Mouse (Mus musculus) B cell, adult 2 months (primary cell): ENCODE results near the gene Gtf3c6.

Experiments
- DNase-seq, 2 experiments: peaks; one replicate each; pipeline ENCODE4 v3.0.0; 2022

Gtf3c6 gene

DNA sequence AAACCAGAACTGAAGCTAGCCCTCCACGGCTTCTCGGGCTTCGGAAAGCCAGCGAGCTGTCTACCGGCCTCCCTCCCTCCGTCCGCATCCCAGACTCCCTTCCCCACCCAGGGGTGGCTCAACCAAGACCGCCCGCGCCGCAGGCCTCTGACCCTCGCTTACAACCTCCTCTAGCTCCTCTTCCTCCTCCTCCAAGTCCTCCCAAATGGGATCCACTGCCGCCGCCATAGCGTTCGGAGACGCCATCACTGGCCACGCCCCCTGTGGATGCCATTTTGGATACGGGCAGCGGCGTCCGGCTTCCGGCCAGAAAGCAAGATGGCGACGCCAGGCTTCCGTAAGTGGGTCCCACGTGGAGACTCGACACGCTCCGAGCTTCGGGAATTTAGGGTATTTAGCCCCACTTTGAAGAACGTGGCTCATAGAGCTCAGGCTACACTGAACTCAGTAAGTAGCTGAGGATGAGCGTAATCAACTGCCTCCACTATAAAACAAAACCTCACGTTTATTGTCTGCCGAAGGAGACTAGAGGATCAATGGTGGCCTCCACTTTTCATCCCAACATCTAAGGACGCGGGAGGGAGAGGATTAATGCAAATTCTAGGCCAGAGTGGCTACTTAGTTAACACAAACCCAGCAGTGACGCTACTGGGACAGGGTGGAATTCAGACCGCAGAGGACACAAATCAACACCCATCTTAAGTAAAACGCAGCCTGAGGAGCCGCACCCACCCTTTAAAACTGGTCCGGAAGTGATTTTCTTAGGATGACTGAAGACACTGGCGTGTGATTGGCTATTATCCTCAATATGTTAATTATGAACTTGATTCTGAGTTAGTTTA, at the start of gene Gtf3c6:
Gene Gtf3c6 (minus strand): TSS at position 695 of the 842 bp plus-strand sequence.
- peak; percentile 95 for DNase-seq

DNA sequence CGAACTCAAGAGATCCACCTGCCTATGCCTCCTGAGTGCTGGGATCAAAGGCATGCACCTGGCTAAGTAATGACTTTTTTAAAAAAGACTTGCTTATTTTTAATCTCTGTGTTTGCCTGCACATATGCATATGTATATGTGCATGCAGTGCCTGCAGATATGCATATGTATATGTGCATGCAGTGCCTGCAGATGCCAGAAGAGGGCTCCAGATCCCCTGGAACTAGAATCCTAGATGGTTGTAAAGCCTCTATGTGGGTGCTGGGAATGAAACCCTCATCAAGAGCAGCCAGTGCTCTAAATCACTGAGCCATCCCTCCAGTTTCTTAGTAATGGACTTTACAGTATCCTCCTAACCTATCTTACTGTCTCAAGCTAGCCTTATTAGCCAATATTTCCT, 48.1 kb upstream of the Gtf3c6 start:
- DNase-seq, result no peak

DNA sequence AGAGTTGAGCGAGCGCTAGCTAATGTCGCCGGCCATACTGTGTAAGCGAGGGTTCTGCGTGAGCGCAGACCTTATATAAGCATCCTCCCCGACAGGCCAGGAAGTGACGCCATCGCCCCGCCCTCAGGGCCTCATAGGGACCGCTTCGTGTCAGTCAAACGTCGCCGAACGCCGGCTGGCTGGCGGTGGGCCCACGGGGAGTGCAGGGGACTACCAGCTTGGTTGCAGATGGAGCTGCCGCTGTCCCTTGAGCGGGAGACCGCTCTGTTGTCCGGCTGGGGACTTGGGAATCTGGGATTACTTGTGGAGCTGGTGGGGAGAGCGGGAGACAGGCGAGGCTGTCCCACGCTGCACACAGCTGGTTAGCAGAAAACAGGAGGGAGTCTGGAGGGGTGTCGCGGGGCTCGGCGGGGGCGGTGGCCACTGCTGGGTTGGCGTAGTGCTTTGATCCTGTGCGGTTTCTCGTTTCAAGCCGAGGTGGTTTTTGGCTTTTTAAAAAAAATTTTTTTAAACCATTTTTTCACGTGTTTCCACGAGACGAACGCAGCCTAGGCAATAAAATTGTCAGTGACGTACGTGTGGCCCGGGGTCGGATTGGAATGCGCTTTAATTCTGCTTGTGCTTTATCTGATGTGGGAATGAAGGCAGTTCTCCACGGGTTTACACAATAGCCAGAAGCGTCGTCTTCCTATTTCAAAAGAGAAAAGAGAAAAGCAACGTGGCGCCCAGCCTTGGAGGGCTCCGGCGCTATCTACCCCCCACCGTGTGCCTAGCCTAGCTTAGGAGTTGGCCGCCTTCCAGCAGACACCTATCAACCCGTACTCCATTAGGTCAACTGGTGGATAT, 44.5 kb upstream of the Gtf3c6 start, which contains the start of gene Amd1:
Gene Amd1 (minus strand): TSS at position 47 of the 846 bp plus-strand sequence.
- peak; percentile 99 to 100 for DNase-seq

DNA sequence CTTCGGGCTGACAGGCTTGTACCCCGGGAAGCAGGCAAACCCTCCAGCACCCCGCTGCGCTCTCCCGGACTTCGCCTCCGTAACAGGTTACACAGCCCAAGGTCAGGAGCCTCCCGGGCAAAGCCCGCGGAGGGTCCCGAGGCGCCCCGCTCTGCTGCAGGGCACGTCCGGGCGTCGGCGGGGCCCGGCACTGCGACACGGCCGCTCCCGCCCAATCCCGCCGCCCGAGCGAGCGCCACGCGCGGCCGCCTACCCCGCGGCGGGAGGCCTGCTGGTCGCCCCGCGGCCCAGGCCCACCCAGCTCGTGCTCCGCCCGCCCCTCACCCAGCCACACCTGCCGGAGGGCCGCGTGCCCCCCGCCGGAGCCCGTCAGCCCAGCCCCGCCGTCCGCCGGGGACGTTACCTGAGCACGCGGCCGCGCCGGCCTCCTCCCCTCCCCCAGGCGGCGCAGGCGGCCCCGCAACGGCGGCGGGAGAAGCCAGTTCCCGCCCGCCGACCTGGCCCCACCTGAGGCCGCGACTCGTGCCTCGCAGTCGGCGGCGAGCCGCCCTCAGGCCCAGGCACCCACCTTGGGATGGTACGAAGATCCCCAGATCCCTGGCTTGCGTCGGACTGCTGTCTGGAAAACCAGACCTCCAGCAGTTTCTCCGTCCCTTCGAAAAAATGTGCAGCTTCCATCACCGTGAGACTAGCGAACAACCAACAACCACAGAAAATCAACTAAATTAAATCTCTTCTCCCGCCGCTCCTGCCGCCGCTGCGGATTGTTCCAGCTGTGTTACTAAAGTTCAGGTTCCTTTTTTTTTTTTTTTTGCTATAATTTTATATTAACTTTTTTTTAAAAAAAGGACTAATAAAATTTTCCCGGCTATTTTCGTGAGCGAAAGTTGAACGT, 43.5 kb upstream of the Gtf3c6 start:
- peak; percentile 68 to 75 for DNase-seq

DNA sequence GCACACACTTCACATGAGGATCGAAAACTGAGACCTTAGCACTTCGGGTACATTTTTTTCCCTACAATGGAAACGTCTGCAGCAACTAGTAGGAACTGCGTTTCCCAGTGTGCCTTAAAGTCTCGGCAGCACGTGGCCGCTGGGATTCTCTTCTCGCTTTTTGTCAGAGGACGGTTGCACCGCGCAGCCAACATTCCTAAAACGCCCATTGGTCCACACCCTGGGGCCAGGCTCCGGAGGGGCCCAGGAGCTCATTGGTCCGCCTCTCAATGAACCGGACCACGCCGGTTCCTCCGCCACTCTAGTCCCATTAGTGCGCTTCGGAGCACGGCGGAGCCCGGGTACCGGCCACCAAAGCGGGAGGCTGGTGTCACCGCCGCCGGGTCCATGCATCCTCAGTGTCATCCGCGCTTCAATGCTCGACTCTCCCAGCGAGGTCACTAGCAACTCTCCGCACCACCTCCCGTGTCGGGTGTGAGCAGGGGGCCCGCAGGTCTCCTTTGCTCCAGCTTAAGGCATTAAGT, 42.8 kb upstream of the Gtf3c6 start:
- DNase-seq, result peak; percentile 60 to 63

DNA sequence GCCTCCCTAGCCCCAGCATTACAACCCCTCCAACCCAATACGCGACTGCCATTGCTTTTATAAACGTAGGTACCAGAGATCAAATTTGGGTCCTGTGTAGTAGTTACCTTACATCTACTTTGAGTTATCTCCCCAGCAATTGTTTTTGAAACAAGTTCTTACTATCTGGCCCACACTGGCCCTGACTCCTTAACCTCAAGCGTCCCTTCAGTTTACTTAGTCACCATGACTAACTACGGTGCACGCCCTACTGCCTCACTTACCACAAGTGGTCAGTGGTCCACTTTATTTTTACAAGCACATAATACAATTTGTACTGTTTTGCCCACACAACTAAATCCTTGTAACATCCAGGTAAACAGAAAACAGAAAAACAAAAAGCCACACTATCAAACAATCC, 34.7 kb upstream of the Gtf3c6 start:
- no peak for DNase-seq

DNA sequence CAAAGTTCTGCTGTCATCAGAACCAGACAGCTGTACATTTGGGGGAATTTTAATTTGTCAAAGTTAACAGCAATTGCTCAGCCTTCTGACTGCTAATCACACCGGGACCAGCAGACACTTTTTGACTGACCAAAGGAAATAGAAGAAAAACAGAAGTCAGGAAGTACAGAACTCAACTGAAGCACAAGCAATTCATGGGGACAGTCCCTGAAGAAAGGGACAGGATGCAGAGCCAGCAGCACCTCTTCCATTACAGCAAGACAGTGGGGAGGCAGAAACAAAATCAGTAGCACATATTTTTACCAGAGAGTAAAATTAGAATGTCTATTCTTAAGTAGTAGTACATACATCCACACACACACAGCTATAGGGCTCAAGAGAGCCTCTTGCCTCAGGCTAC, 28.9 kb upstream of the Gtf3c6 start:
- DNase-seq, result no peak

DNA sequence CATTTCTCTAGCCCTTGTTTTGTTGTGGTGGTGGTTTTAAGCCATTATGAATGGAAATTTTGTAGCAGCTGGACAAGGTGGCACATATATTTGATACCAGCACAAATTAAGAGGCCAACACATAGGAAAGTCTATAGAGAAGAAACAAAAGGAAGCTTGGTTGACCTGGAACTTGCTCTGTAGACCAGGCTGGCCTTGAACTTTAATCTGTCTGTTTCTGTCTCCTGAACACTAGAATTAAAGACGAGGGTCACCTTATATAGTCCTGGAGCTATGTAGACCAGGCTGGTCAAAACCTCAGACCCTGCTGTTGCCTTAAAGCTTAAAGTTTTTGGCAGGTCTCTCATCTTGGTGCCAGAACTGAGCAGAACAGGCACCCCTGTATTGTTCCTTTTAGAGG, 27.7 kb upstream of the Gtf3c6 start:
- no peak for DNase-seq

DNA sequence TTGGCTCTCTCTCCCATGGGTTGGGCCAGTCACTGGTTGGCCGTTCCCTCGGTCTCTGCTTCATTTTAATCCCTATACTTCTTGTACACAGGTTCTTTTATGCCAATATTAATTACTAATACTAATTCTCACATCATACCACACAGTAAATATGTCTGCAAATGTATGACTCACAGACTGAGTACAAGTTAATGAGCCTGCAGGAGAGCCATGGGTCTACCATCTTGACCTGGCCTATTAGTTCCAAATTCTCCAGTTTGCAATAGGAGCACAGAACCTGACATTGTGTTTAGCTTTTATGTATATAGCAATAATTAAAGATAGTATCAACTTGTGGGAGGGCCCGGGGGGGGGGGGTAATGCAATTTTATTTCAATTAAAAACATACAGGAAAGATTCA, 27.1 kb upstream of the Gtf3c6 start:
- no peak for DNase-seq

DNA sequence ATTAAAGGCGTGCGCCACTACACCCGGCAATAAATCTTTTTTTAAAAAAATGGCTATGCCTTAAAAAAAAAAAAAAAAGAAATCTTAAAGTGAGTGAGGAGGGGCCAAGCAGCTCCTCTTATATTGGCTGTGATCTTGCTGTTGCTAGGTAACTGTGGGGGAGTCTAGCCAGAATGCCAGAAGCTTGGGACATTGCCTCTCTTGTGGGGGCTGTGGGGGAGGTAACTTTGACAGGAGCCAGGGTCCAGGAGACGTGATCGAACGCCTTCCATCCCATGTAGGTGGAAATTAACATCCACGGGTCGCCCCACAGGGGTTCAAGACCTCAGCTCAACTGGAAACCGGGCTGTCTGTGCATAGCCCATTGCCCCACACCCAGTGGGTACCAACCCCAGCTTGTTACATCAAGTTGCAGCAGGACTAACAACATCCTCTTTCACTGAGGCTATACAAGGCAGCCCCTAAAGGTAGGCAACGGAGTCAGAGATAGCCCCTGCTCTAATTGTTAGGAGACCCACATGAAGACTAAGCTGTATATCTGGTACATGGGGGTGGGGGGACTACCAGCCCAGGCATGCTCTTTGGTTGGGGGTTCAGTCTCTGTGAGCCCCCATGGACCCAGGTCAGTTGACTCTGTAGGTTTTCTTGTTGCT, 26.4 kb upstream of the Gtf3c6 start:
- no peak for DNase-seq

DNA sequence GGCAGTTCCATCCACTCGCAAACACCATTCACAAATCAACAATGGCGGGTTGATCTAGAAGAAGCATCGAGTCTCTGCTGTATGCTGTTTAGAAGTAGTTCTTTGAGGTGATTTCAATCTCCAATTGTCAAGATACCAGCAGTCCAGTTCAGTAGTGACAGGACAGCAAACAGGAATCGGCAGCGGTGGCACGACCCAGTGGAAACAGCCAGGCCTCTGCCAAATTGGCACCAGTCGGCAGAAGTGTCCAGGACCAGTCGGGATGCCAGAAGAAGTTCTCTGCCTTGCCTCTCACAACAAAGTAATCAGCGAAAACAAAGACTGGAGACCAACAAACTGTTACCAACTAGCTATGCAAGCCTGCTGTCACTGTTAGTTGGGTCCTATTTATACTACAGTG, 25.7 kb upstream of the Gtf3c6 start:
- no peak for DNase-seq

DNA sequence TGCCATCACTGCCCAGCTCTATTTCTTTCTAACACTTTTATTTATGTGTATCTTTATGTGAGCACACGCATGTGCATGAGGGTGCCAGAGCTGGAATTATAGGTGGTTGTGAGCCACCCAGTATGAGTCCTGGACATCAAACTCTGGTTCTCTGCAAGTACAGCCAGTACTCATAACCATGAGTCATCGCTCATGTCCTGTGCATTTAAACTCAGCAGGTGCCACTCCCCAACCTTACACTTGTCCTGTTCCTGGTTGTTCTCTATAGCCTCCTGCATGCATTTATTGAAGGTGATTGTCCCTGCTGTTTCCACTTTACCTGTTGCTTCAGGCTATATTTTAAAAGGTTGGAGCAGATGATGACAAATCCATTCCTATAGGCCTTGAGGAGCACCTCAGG, 23.7 kb upstream of the Gtf3c6 start:
- no peak for DNase-seq

DNA sequence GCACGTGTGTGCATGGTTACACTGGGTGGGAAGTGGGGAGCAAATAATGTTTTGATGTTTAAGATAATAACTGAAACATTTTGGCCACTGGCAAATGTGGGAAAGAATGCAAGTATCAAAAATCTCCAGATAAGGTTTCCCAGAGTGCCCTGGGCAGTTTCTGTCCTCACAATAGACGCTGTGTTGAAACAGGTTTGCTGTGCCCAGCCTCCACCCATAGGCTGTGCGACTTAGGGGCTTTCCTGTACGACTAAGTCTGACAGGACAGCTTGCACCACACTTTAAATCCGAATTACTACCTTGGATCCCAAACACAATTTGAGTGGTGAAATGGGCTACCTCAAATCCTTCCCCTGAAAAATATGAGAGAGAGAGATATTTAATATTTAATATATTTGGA, 20.4 kb upstream of the Gtf3c6 start:
- no peak for DNase-seq

DNA sequence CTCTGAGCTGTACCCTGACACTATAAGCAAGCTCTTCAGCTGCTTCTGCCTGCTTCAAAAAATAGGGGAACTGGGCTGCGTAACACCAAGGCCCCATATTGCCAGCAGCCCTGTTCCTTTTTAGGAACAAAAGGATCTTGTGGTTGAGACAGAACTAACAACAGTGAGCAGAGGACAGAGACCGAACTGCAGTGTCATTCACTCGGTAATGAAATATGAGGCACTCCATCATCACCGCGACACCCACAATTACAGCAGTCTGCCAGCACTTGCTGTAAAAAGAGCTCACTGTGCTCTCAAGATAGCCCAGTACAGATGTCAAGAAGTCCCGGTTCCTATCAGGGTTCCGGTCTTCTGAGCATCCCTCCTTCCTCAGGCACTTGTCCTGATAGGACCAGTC, 18.1 kb upstream of the Gtf3c6 start:
- peak in 1 of 2 experiments; percentile 14 for DNase-seq

DNA sequence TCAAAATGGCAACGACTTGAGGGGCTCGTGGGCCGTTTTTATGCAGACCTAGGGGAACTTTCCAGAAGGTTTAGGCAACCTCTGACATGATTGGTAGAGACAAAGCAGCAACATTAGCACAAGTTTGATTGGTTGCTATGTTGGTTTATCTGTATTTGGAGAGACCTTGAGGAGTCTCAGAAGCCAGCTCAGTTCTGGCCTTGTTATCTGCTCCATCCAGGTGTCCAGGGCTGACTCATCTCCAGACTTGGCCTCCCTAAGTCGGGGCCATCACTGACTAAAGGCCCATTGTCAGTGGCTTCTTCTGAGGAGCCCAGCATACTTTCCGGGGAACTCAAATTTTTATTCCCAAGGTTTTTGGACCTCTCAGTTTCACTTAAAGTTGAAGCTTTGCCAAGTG, 16.0 kb upstream of the Gtf3c6 start:
- DNase-seq, result no peak

DNA sequence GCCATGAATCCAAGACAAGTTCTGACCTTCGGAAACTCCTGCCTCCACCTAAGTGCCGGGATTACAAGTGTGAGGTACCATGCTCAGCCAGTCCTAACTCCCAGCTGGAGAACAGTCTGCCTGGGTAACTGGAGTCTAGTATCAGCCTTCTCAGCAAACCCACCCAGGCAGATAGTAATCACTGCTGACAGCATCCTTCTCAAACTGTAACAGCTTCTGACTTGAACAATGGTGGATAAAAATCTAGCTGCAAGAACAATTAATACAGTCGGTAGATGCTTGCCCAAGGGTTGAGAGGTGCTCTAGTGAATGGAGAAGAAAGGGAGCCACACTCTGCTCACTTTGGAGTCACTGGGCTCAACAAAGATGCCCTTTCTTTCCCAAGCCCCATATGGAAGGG, 13.3 kb upstream of the Gtf3c6 start:
- no peak for DNase-seq

DNA sequence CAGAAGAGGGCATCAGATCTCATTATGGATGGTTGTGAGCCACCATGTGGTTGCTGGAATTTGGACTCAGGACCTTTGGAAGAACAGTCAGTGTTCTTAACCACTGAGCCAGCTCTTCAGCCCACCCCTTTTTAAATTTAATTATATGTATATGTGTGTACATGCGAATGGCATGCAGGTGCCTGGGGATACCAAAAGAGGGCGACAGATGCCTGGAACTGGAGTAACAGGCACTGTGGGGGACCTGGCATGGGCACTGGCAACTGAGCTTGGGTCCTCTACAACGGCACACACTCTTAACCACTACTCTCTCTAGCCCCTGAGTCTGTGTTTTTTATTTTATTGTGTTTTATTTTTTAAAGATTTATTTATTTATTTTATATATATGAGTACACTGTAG, 7.0 kb upstream of the Gtf3c6 start:
- DNase-seq, result no peak

DNA sequence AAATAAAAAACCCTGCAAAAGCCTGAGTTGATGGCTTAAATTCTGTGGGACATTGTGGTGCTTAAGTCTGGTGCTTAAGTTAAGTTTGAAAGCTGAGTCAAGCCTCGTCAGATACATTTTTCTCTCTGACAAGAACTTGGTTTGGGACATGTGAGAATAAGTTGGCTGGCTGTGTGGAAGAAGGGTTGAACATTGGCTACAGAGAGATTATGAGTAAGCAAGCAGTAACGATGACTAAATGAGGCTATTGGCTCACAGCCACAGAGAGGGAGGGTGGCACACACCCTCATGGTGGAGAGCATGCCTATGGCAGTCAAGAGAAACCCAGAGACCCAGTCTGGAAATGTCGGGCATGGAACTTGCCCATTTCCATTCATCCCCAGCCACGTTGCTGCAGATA, 5.8 kb upstream of the Gtf3c6 start:
- no peak for DNase-seq

DNA sequence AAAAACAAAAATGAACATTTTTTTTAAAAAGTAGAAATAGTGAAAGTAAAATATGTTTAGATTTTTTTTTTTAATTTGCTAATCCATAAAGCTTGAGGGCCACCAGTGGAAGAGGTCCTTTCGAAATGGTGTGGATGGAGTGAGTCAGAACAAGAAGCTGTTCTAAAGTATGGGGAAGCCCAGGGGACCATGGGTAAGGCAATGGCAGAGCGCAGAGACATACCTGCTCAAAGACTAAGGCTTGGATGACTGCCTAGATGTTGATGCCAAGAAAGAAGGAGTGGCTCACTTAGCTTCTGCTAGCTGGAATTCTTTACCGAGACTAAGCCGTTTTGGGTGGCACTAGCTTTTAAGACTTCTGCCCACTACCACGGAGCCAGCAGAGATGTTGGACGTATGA, 4.3 kb upstream of the Gtf3c6 start:
- DNase-seq, result no peak

DNA sequence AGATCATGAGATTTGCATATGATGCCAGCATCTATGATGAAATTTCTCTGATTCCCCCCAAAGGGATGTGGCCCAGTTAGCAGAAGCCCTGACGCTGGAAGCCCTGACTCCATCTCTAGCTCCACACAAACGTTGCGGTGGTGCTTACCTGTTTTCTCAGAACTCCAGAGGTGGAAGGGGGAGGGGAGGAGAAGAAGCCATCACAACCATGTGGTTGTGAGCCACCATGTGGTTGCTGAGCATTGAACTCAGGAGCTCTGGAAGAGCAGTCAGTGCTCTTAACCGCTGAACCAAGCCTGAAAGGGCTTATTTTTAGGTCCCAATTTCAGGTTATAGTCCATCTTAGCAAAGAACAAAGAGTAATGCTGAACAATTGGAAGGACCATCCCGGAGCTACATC, 2.4 kb upstream of the Gtf3c6 start:
- no peak for DNase-seq

DNA sequence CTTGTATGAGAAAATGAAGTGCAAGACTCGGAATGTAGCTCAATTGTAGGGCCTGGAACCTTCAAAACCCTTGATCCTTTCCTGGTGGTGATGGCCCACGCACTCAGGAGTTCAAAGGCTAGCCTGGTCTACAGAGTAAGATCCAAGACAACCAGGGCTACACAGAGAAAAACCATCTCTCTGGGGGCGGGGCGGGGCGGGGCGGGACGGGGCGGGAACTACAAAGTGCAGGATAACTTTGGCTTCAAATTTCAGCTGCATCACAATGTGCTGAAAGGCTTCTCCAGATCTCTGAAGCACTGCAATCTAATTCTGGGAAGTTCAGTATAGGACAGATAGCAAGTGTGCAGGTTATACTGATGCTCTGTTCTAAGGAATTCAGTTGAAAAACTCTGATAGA, 1.6 kb upstream of the Gtf3c6 start:
- no peak for DNase-seq

DNA sequence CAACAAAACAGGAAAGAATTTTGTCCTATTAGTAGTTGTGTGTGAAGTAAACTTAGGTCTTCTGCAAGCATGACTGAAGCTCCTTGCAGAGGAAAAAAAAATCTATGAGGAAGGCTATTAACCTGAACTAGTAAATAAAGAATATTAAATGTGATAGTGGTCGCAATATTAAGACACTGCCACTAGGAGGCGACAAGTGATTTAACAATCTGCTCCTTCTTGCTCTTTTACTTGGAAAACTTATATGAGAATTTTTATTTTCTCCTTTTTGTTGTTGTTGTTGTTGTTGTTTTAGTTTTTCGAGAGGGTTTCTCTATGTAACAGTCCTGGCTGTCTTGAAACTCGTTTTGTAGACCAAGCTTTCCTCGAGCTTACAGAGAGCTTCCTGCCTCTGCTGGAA, 1.1 kb upstream of the Gtf3c6 start:
- DNase-seq, result peak; percentile 57 to 64
